Mouse (Mus musculus): Measurements from ENCODE around the gene Nsl1. TPM values are rescaled to one million over a fixed set of nuclear protein-coding genes. Genes with fewer than 3 reads are reported as not detected.

The Nsl1 gene
- polyA plus RNA-seq, 1 experiment from 2014 or later, result 12.7 TPM

DNA sequence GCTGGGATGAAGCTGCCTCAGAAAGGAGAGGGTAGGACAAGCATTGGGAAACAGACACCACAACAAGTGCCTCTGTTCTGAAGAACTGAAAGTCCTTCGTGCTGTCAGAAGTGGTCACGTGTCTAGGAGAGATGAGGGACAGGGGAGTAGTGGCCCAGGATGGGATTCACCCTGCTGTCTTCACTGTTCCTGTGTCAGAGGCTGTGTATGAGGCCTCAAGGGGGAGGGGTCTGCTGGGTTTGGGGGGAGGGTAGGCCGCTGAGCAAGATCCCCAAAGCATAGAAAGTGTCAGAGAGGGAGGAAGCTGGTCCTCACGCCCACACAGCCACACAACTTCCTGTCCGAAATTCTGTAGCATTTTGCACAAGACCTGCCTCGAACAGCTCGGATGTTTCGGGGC lies 48.3 kb downstream of the Nsl1 start:
- no peak overlapping the region for H3K9ac ChIP-seq (ENCODE audit: low read depth, low read length)
- no peaks in the 10 kb centered on the region; the same call in 1 of the 2 replicates for H3K4me1 ChIP-seq (ENCODE audit: control insufficient read depth, low read depth, low read length)
- peak overlapping the region; percentile 65 for H3K27ac ChIP-seq (ENCODE audit: low read length)
- no peaks in the 10 kb centered on the region for H3K9me3 ChIP-seq (replicated peaks; ENCODE audit: control insufficient read depth, low read length)
- 12% methylated on average over 8 of the region's 8 CpGs for WGBS (ENCODE audit: insufficient replicate concordance)
- no peaks in the 10 kb centered on the region for H3K36me3 ChIP-seq (ENCODE audit: control insufficient read depth, insufficient read depth)
- no peaks in the 10 kb centered on the region for H3K27me3 ChIP-seq (ENCODE audit: control insufficient read depth, insufficient read depth, low read depth, low read length)
- ATAC-seq (ENCODE audit: low read depth), result peak; percentile 58
- no peak overlapping the region for H3K4me3 ChIP-seq (ENCODE audit: low read depth, low read length)
- H3K4me2 ChIP-seq (ENCODE audit: low read depth, low read length), result 0 out of 2 replicates have a peak overlapping the region, but pooled peaks have one; percentile 10

GRCm38 (mm10) chr1:191114868-191115267 lies 52.1 kb downstream of the Nsl1 start:
- WGBS (ENCODE audit: insufficient replicate concordance), result 35% methylated on average over 7 of the region's 7 CpGs
- Histone ChIP-seq H3K27ac (ENCODE audit: low read length) (no peak overlapping the region), H3K9ac (ENCODE audit: low read depth, low read length) (no peak overlapping the region), H3K9me3 (replicated peaks; ENCODE audit: control insufficient read depth, low read length) (no peaks in the 10 kb centered on the region), H3K27me3 (ENCODE audit: control insufficient read depth, insufficient read depth, low read depth, low read length) (no peaks in the 10 kb centered on the region), H3K4me2 (ENCODE audit: low read depth, low read length) (no peak overlapping the region), H3K4me1 (ENCODE audit: control insufficient read depth, low read depth, low read length) (peaks cover 3% of the 10 kb centered on the region), H3K36me3 (ENCODE audit: control insufficient read depth, insufficient read depth) (no peaks in the 10 kb centered on the region), H3K4me3 (ENCODE audit: low read depth, low read length) (no peak overlapping the region)
- no peak for ATAC-seq (ENCODE audit: low read depth)

GRCm38 (mm10) chr1:191115514-191116238 lies 52.9 kb downstream of the Nsl1 start:
- Histone ChIP-seq H3K36me3 (ENCODE audit: control insufficient read depth, insufficient read depth) (no peaks in the 10 kb centered on the region), H3K4me1 (ENCODE audit: control insufficient read depth, low read depth, low read length) (peaks cover 3% of the 10 kb centered on the region), H3K9me3 (replicated peaks; ENCODE audit: control insufficient read depth, low read length) (no peaks in the 10 kb centered on the region), H3K4me2 (ENCODE audit: low read depth, low read length) (no peak overlapping the region), H3K4me3 (ENCODE audit: low read depth, low read length) (no peak overlapping the region), H3K27ac (ENCODE audit: low read length) (no peak overlapping the region), H3K27me3 (ENCODE audit: control insufficient read depth, insufficient read depth, low read depth, low read length) (no peaks in the 10 kb centered on the region), H3K9ac (ENCODE audit: low read depth, low read length) (no peak overlapping the region)
- 58% methylated on average over 11 of the region's 11 CpGs for WGBS (ENCODE audit: insufficient replicate concordance)
- ATAC-seq (ENCODE audit: low read depth), result no peak

DNA sequence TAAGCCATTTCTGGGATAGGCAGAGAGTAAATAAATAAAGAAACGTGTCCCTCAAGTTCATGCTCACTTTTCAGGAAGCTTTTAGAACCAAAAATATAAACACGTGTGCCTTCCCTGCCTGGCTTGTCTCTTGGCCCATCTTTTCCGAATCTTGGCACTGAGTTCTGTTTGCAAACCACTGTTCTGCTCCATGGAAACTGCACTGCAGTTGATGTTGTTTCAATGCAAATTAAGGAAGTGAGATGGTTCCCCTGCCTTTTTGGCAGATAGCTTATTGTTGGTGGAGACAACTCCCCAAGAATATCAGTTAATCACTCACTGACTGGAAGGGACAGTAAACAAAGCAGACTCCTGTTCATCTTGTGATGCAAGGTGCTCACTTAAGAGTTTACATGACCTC lies 59.9 kb downstream of the Nsl1 start:
- no peaks in the 10 kb centered on the region for H3K36me3 ChIP-seq (ENCODE audit: control insufficient read depth, insufficient read depth)
- no peak overlapping the region for H3K4me2 ChIP-seq (ENCODE audit: low read depth, low read length)
- no peak overlapping the region for H3K27ac ChIP-seq (ENCODE audit: low read length)
- no peaks in the 10 kb centered on the region for H3K9me3 ChIP-seq (replicated peaks; ENCODE audit: control insufficient read depth, low read length)
- 42% methylated on average over 3 of the region's 3 CpGs for WGBS (ENCODE audit: insufficient replicate concordance)
- H3K9ac ChIP-seq (ENCODE audit: low read depth, low read length), result no peak overlapping the region
- no peak for ATAC-seq (ENCODE audit: low read depth)
- H3K4me3 ChIP-seq (ENCODE audit: low read depth, low read length), result no peak overlapping the region
- peaks cover 3% of the 10 kb centered on the region for H3K4me1 ChIP-seq (ENCODE audit: control insufficient read depth, low read depth, low read length)
- H3K27me3 ChIP-seq (ENCODE audit: control insufficient read depth, insufficient read depth, low read depth, low read length), result peaks cover 6% of the 10 kb centered on the region

DNA sequence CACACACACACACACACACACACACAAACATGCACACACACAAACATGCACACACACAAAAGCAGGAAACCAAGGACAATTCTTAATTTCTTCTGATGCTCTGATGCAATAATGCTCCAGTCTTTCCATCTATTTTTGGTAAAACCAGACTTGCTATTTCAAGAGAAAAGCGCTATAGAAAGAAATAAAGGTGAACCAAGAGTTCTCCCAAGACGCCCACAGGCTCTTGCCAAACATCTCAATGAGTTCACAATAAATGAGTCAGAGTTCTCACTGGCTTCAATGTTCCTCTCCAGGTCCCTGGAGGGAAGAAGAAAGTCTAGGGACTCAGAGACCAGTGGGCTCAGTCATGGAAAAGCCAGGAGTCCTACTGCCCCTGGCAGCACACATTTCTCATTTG lies 60.9 kb downstream of the Nsl1 start:
- Histone ChIP-seq H3K27me3 (ENCODE audit: control insufficient read depth, insufficient read depth, low read depth, low read length) (peaks cover 6% of the 10 kb centered on the region), H3K4me3 (ENCODE audit: low read depth, low read length) (no peak overlapping the region), H3K27ac (ENCODE audit: low read length) (no peak overlapping the region), H3K4me1 (ENCODE audit: control insufficient read depth, low read depth, low read length) (peaks cover 2% of the 10 kb centered on the region), H3K9me3 (replicated peaks; ENCODE audit: control insufficient read depth, low read length) (no peaks in the 10 kb centered on the region), H3K4me2 (ENCODE audit: low read depth, low read length) (no peak overlapping the region), H3K36me3 (ENCODE audit: control insufficient read depth, insufficient read depth) (no peaks in the 10 kb centered on the region), H3K9ac (ENCODE audit: low read depth, low read length) (no peak overlapping the region)
- ATAC-seq (ENCODE audit: low read depth), result no peak
- 56% methylated on average over 2 of the region's 2 CpGs for WGBS (ENCODE audit: insufficient replicate concordance)

DNA sequence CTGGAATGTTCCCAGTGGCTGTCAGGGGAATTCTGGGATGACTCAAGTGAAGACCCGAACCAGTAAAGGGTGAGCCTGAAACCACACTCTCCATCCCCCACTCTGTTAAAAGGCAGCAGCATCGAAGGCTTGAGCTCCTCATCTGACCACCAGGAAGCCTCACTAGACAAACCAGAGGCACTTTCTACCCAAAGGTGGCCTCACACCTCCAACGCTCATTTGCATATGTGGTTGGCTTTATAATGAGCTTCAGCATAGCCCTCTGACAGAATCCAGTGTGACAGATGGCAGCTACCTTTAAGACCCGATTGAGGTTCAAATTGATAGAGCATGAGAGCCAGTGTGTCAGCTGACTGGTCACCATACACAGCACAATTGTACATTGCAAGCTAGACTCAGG lies 61.5 kb downstream of the Nsl1 start:
- Histone ChIP-seq H3K27me3 (ENCODE audit: control insufficient read depth, insufficient read depth, low read depth, low read length) (peaks cover 6% of the 10 kb centered on the region), H3K36me3 (ENCODE audit: control insufficient read depth, insufficient read depth) (no peaks in the 10 kb centered on the region), H3K4me3 (ENCODE audit: low read depth, low read length) (no peak overlapping the region), H3K4me2 (ENCODE audit: low read depth, low read length) (no peak overlapping the region), H3K9me3 (replicated peaks; ENCODE audit: control insufficient read depth, low read length) (no peaks in the 10 kb centered on the region), H3K9ac (ENCODE audit: low read depth, low read length) (no peak overlapping the region), H3K4me1 (ENCODE audit: control insufficient read depth, low read depth, low read length) (no peaks in the 10 kb centered on the region; the same call in 1 of the 2 replicates), H3K27ac (ENCODE audit: low read length) (no peak overlapping the region)
- WGBS (ENCODE audit: insufficient replicate concordance), result 39% methylated on average over 4 of the region's 4 CpGs
- no peak for ATAC-seq (ENCODE audit: low read depth)

- no peaks in the 10 kb centered on the region for H3K9me3 ChIP-seq (replicated peaks; ENCODE audit: control insufficient read depth, low read length)
- H3K9ac ChIP-seq (ENCODE audit: low read depth, low read length), result 0 out of 2 replicates have a peak overlapping the region, but pooled peaks have one; percentile 44
- no peaks in the 10 kb centered on the region; the same call in 1 of the 2 replicates for H3K4me1 ChIP-seq (ENCODE audit: control insufficient read depth, low read depth, low read length)
- 7% methylated on average over 38 of the region's 38 CpGs for WGBS (ENCODE audit: insufficient replicate concordance)
- H3K4me2 ChIP-seq (ENCODE audit: low read depth, low read length), result peak overlapping the region; percentile 63
- ATAC-seq (ENCODE audit: low read depth), result peak; percentile 72
- H3K4me3 ChIP-seq (ENCODE audit: low read depth, low read length), result peak overlapping the region; percentile 46
- H3K36me3 ChIP-seq (ENCODE audit: control insufficient read depth, insufficient read depth), result no peaks in the 10 kb centered on the region
- H3K27me3 ChIP-seq (ENCODE audit: control insufficient read depth, insufficient read depth, low read depth, low read length), result peaks cover 6% of the 10 kb centered on the region
- no peak overlapping the region for H3K27ac ChIP-seq (ENCODE audit: low read length)
Observed at GRCm38 (mm10) chr1:191125811-191126638, 63.2 kb downstream of the Nsl1 start.

GRCm38 (mm10) chr1:191131692-191132091 lies 68.9 kb downstream of the Nsl1 start:
- H3K4me3 ChIP-seq (ENCODE audit: low read depth, low read length), result no peak overlapping the region
- peaks cover 4% of the 10 kb centered on the region for H3K4me1 ChIP-seq (ENCODE audit: control insufficient read depth, low read depth, low read length)
- no peak overlapping the region for H3K9ac ChIP-seq (ENCODE audit: low read depth, low read length)
- ATAC-seq (ENCODE audit: low read depth), result no peak
- no peak overlapping the region for H3K4me2 ChIP-seq (ENCODE audit: low read depth, low read length)
- WGBS (ENCODE audit: insufficient replicate concordance), result 53% methylated on average over 2 of the region's 2 CpGs
- H3K36me3 ChIP-seq (ENCODE audit: control insufficient read depth, insufficient read depth), result no peaks in the 10 kb centered on the region
- no peak overlapping the region for H3K27ac ChIP-seq (ENCODE audit: low read length)
- no peaks in the 10 kb centered on the region for H3K9me3 ChIP-seq (replicated peaks; ENCODE audit: control insufficient read depth, low read length)
- H3K27me3 ChIP-seq (ENCODE audit: control insufficient read depth, insufficient read depth, low read depth, low read length), result no peaks in the 10 kb centered on the region

DNA sequence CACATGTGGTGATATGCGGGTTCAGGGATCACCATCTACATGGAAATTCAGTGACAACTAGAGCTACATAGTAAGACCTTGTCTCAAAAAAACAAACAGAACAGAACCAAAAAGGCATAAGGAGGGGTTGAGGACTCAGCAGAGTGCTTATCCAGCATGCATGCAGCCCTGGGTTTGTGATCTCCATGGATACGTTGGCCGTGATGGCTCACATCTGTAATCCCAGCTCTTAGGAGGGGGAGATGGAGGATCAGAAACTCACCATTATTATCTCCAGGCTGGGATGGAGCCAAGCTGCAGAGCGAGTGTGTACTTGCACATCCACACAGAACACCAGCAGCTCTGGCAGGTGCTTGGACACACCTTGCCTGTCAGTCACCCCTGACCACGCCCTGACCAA lies 69.4 kb downstream of the Nsl1 start:
- Histone ChIP-seq H3K36me3 (ENCODE audit: control insufficient read depth, insufficient read depth) (no peaks in the 10 kb centered on the region), H3K9ac (ENCODE audit: low read depth, low read length) (no peak overlapping the region), H3K4me1 (ENCODE audit: control insufficient read depth, low read depth, low read length) (peaks cover 4% of the 10 kb centered on the region), H3K4me2 (ENCODE audit: low read depth, low read length) (no peak overlapping the region), H3K27ac (ENCODE audit: low read length) (no peak overlapping the region), H3K27me3 (ENCODE audit: control insufficient read depth, insufficient read depth, low read depth, low read length) (no peaks in the 10 kb centered on the region), H3K4me3 (ENCODE audit: low read depth, low read length) (no peak overlapping the region), H3K9me3 (replicated peaks; ENCODE audit: control insufficient read depth, low read length) (no peaks in the 10 kb centered on the region)
- ATAC-seq (ENCODE audit: low read depth), result no peak
- 40% methylated on average over 5 of the region's 5 CpGs for WGBS (ENCODE audit: insufficient replicate concordance)

Data from liver, embryonic 16.5 days (tissue).